ENCODE assay signal across 9 mouse cellular contexts in genomic region chr15:51595655-51596054, GRCm38 (mm10).
DNase-seq lines count a peak whose midpoint lies in the region; ATAC-seq lines count a peak whose summit lies in the region.
"Had no signal": no experiment of that assay in that cellular context is flagged by ENCODE, and none has a peak within 500 bp of the region (broad histone marks: within the 10 kb centered on the region; RNA-seq: fewer than 3 reads in every experiment).

No protein-coding gene starts in this region.

- H3K27me3 ChIP-seq in heart, embryonic 10.5 days (ENCODE audit: insufficient read depth, poor library complexity, severe bottlenecking): no peaks in the 10 kb centered on the region
- H3K27me3 ChIP-seq in neural tube, embryonic 13.5 days: no peaks in the 10 kb centered on the region
- no peaks in the 10 kb centered on the region for H3K27me3 ChIP-seq in embryonic facial prominence, embryonic 10.5 days (replicated peaks; ENCODE audit: low read depth, poor library complexity, severe bottlenecking)
- no peaks in the 10 kb centered on the region for H3K27me3 ChIP-seq in hindbrain, embryonic 16.5 days (replicated peaks; ENCODE audit: control insufficient read depth, insufficient read depth, low read length)

- no peak overlapping the region for H3K4me2 ChIP-seq in neural tube, embryonic 13.5 days
- no peak overlapping the region for H3K4me2 ChIP-seq in hindbrain, embryonic 16.5 days (ENCODE audit: low read length)

- H3K36me3 ChIP-seq in heart, embryonic 10.5 days: no peaks in the 10 kb centered on the region
- no peaks in the 10 kb centered on the region for H3K36me3 ChIP-seq in neural tube, embryonic 13.5 days
- no peaks in the 10 kb centered on the region for H3K36me3 ChIP-seq in embryonic facial prominence, embryonic 10.5 days (replicated peaks)
- no peaks in the 10 kb centered on the region for H3K36me3 ChIP-seq in hindbrain, embryonic 16.5 days (ENCODE audit: control insufficient read depth, insufficient read depth, low read length)

- H3K4me3 ChIP-seq in heart, embryonic 10.5 days: no peak overlapping the region
- H3K4me3 ChIP-seq in neural tube, embryonic 13.5 days: no peak overlapping the region
- H3K4me3 ChIP-seq in embryonic facial prominence, embryonic 10.5 days: no peak overlapping the region
- H3K4me3 ChIP-seq in hindbrain, embryonic 16.5 days (ENCODE audit: low read length): no peak overlapping the region
- H3K4me3 ChIP-seq: myocyte had no signal

- 50% methylated on average over 1 of the region's 1 CpGs for WGBS in heart, embryonic 10.5 days
- WGBS in neural tube, embryonic 13.5 days: 71% methylated on average over 1 of the region's 1 CpGs
- 71% methylated on average over 1 of the region's 1 CpGs for WGBS in embryonic facial prominence, embryonic 10.5 days
- WGBS in hindbrain, embryonic 16.5 days: 69% methylated on average over 1 of the region's 1 CpGs

- peak; percentile 15 to 29 for DNase-seq in heart, adult 9 months (ENCODE audit: low spot score in 2 of 2)
- no peak for DNase-seq in heart, embryonic 10.5 days (ENCODE audit: low spot score)
- DNase-seq in neural tube, embryonic 10.5 days (ENCODE audit: extremely low spot score, low spot score): no peak
- peak; percentile 20 for DNase-seq in embryonic facial prominence, embryonic 10.5 days (ENCODE audit: low spot score)
- DNase-seq in retina, postnatal 1 day: peak; percentile 16
- DNase-seq in urinary bladder, postnatal 4 days (ENCODE audit: low spot score in 2 of 2): no peak

- ATAC-seq in neural tube, embryonic 13.5 days (ENCODE audit: low read depth): peak; percentile 23; the same call in 1 of the 2 replicates
- ATAC-seq in hindbrain, embryonic 16.5 days: no peak

- no peak overlapping the region for H3K9ac ChIP-seq in neural tube, embryonic 13.5 days
- no peak overlapping the region for H3K9ac ChIP-seq in hindbrain, embryonic 16.5 days (ENCODE audit: low read depth, low read length)

- 0 out of 2 replicates have a peak, but pooled peaks cover 5% of the 10 kb centered on the region for H3K4me1 ChIP-seq in heart, embryonic 10.5 days
- H3K4me1 ChIP-seq in neural tube, embryonic 13.5 days (replicated peaks): peaks cover 8% of the 10 kb centered on the region
- peaks cover 18% of the 10 kb centered on the region for H3K4me1 ChIP-seq in embryonic facial prominence, embryonic 10.5 days
- no peaks in the 10 kb centered on the region for H3K4me1 ChIP-seq in hindbrain, embryonic 16.5 days (ENCODE audit: control insufficient read depth, insufficient read depth, low read depth, low read length)

- no peak overlapping the region for H3K27ac ChIP-seq in heart, embryonic 10.5 days
- no peak overlapping the region for H3K27ac ChIP-seq in neural tube, embryonic 13.5 days (replicated peaks)
- H3K27ac ChIP-seq in embryonic facial prominence, embryonic 10.5 days (replicated peaks): no peak overlapping the region
- H3K27ac ChIP-seq in hindbrain, embryonic 16.5 days (ENCODE audit: low read depth, low read length): no peak overlapping the region

- no peaks in the 10 kb centered on the region for H3K9me3 ChIP-seq in heart, embryonic 10.5 days
- H3K9me3 ChIP-seq in neural tube, embryonic 13.5 days: no peaks in the 10 kb centered on the region
- H3K9me3 ChIP-seq in embryonic facial prominence, embryonic 10.5 days: no peaks in the 10 kb centered on the region
- H3K9me3 ChIP-seq in hindbrain, embryonic 16.5 days (ENCODE audit: control insufficient read depth, low read length): no peaks in the 10 kb centered on the region

Comparison
In these comparisons a context has a peak if more than half of its experiments do, and no peak if none do; other contexts are left out.
1. DNase-seq: peak in heart, adult 9 months (2 of 2), embryonic facial prominence, embryonic 10.5 days (single experiment) and retina, postnatal 1 day (single experiment); none in heart, embryonic 10.5 days (single experiment), neural tube, embryonic 10.5 days (single experiment) and urinary bladder, postnatal 4 days (0 of 2).